Mouse (Mus musculus): ENCODE results near the gene Ugt1a6a. TPM values are rescaled to one million over a fixed set of nuclear protein-coding genes. Genes with fewer than 3 reads are reported as not detected.

Ugt1a6a gene
- polyA plus RNA-seq, 1 experiment from 2014 or later = 3.7 TPM

Other genes starting within 250 kb of the Ugt1a6a start
- gene Usp40, start 126.3 kb upstream of the Ugt1a6a start, polyA plus RNA-seq (2015; fragmentation: Nextera tagmentation; extraction: Ambion mirVana) = 21.1 and 21.9 TPM in 2 replicates
- gene Ugt1a10, start 79.4 kb upstream of the Ugt1a6a start, polyA plus RNA-seq (2015; fragmentation: Nextera tagmentation; extraction: Ambion mirVana) = not detected in 2 replicates
- not detected in 2 replicates for gene Ugt1a9, start 64.0 kb upstream of the Ugt1a6a start, polyA plus RNA-seq (2015; fragmentation: Nextera tagmentation; extraction: Ambion mirVana)
- gene Ugt1a8, start 47.0 kb upstream of the Ugt1a6a start, polyA plus RNA-seq (2015; fragmentation: Nextera tagmentation; extraction: Ambion mirVana) = not detected in 2 replicates
- 1.2 and 1.5 TPM in 2 replicates for gene Ugt1a7c, start 39.7 kb upstream of the Ugt1a6a start, polyA plus RNA-seq (2015; fragmentation: Nextera tagmentation; extraction: Ambion mirVana)
- 1.8 and 2.6 TPM in 2 replicates for gene Ugt1a6b, start 31.6 kb upstream of the Ugt1a6a start, polyA plus RNA-seq (2015; fragmentation: Nextera tagmentation; extraction: Ambion mirVana)
- gene Ugt1a5, start 31.2 kb downstream of the Ugt1a6a start, polyA plus RNA-seq (2015; fragmentation: Nextera tagmentation; extraction: Ambion mirVana) = not detected in 2 replicates
- not detected in 2 replicates for gene Ugt1a2, start 65.8 kb downstream of the Ugt1a6a start, polyA plus RNA-seq (2015; fragmentation: Nextera tagmentation; extraction: Ambion mirVana)
- 13.2 and 13.5 TPM in 2 replicates for gene Dnajb3, start 71.0 kb downstream of the Ugt1a6a start, polyA plus RNA-seq (2015; fragmentation: Nextera tagmentation; extraction: Ambion mirVana)
- gene Ugt1a1, start 77.2 kb downstream of the Ugt1a6a start, polyA plus RNA-seq (2015; fragmentation: Nextera tagmentation; extraction: Ambion mirVana) = not detected in 2 replicates
- gene Mroh2a, start 92.2 kb downstream of the Ugt1a6a start, polyA plus RNA-seq (2015; fragmentation: Nextera tagmentation; extraction: Ambion mirVana) = 0.57 and 0.76 TPM in 2 replicates
- 77.9 and 81.6 TPM in 2 replicates for gene Hjurp, start 142.8 kb downstream of the Ugt1a6a start, polyA plus RNA-seq (2015; fragmentation: Nextera tagmentation; extraction: Ambion mirVana)
- gene Trpm8, start 142.9 kb downstream of the Ugt1a6a start, polyA plus RNA-seq (2015; fragmentation: Nextera tagmentation; extraction: Ambion mirVana) = 0.06 and 0.08 TPM in 2 replicates

Measured in hindbrain, embryonic 15.5 days (tissue).